Mouse (Mus musculus): ENCODE measurements at regions not wholly inside any gene's neighbourhood (a gene's known extent, or its start where the extent isn't known, plus 50 kb on each side); places are given as distances from the start of the nearest gene placed in this dataset.
A peak's percentile ranks its signal among the peaks of the same experiment; 100 is the strongest.

- DNase-seq = no peak
Observed at GRCm38 (mm10) chr16:76441803-76442448, 68.3 kb upstream of the Nrip1 start.

- DNase-seq = peak; percentile 87
Observed at GRCm38 (mm10) chr16:76438093-76438883, 64.7 kb upstream of the Nrip1 start.

- DNase-seq = no peak
Observed at GRCm38 (mm10) chr16:76436290-76436689, 62.7 kb upstream of the Nrip1 start.

- DNase-seq = no peak
Observed at GRCm38 (mm10) chr16:76433076-76433825, 59.6 kb upstream of the Nrip1 start.

- peak; percentile 83 for DNase-seq
Observed at GRCm38 (mm10) chr16:76432304-76432703, 58.7 kb upstream of the Nrip1 start.

GRCm38 (mm10) chr16:76429156-76429555, 55.5 kb upstream of the Nrip1 start:
- no peak for DNase-seq

- DNase-seq = no peak
Observed at GRCm38 (mm10) chr16:76423964-76424363, 50.3 kb upstream of the Nrip1 start.

Data from adrenal gland, adult 8-10 months (tissue).